Mouse (Mus musculus) cerebellum, adult 8-10 months (tissue): Measurements from ENCODE around the gene Vmn1r179.
"Not testable (repeated sequence)": the region's sequence is repeated elsewhere in the genome, so short reads cannot be mapped to it uniquely, and the experiment has no call there.

Experiments used
- DNase-seq: peaks from one replicate; pipeline ENCODE4 v3.0.0; 2022

The Vmn1r179 gene

GRCm38 (mm10) chr7:23926678-23927077 lies at the start of gene Vmn1r179:
Gene Vmn1r179 (plus strand): TSS chr7:23926978.
- no peak for DNase-seq

DNA sequence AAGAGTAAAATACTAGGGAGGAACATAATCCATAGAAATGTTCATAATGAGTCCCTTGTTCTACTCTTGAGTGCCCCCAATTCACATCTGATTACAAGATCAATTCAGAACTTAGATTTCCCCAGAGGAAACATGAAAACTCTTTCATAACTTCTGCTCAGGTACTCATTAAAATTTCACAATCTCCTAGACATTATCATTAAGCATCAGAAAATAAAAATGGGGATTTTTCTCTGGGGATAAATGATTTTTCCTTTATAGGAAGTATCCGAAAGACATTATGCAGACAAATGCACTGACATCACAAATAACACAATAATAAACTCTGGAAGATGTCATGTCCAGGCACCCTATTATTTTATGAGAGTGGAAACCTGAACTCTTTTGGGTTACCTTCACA lies 35.1 kb upstream of the Vmn1r179 start, which contains the start of gene Vmn1r178:
Gene Vmn1r178, plus strand, starts transcription at position 301 of the 400 bp plus-strand sequence.
- DNase-seq, result no peak

- DNase-seq, result no peak
Observed at GRCm38 (mm10) chr7:23950332-23950731, 23.6 kb downstream of the Vmn1r179 start, which contains the start of gene Vmn1r180. Gene Vmn1r180 (plus strand): TSS chr7:23950632.

GRCm38 (mm10) chr7:23968044-23968443 lies 41.3 kb downstream of the Vmn1r179 start:
- DNase-seq, result peak; percentile 8

DNA sequence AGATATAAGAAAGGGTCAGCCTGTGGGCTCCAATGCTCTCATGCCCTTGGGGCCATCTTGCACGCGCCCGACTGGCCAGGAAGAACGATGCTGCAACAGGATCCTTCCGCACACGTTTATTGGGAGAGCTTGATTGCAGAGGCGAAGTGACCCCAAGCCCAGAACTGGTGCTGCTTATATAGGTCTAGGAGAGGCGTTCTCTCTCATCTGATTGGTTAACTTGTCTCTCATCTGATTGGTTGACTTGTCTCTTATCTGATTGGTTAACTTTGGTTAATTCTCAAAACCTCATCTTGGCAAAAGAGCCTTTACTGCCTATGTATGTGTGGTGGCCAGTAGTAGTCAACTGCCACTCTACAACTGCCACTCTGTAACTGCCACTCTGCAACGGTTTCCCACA lies 47.5 kb downstream of the Vmn1r179 start, which contains the start of gene Vmn1r181:
Gene Vmn1r181, plus strand, starts transcription at position 301 of the 400 bp plus-strand sequence.
- not testable (repeated sequence) for DNase-seq
